Mouse (Mus musculus): ENCODE measurements around the gene Acat3. TPM values are rescaled to one million over a fixed set of nuclear protein-coding genes. Genes with fewer than 3 reads are reported as not detected.
"Not testable (repeated sequence)": the region's sequence is repeated elsewhere in the genome, so short reads cannot be mapped to it uniquely, and the experiment has no call there.

The Acat3 gene
- total RNA-seq, 4 experiments from 2014 or later = 0.99 to 2.2 (median 1.4) TPM

GRCm38 (mm10) chr17:12916588-12917380 lies 23.6 kb downstream of the Acat3 start:
- no peak for DNase-seq

DNA sequence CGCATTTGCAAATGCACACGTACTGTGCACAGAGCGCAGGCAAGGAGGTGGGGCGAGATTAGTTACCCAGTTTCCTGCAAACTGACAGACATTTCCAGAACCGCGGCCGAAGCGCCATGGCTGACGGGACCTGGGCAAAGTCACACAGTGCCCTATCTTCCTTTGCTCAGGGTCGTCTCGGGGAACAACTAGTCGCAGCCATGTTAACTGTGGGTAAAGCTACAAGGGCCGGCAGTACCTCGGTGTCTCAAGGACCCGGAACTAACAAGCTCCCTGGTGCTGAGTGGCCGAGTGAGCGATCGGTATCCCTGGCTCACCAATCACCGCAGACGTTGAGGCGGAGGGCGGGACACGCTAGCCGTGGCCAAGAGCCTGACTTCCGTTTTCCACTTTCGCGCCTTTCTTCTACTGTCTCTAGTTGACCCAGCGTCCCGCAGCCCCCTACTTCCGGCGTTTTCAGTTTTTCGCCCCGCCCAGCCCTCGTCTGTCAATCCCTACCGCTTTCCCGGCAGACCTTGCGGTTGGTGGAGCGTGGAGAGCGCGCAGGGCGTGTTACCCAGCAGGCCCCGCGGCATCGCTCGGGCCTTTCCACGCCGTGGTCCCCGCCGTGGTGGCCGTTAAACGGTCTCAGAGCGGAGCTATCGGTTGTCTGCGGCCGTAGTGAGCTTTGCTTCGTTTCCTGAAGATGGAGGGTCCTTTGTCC lies 24.4 kb downstream of the Acat3 start, which contains the start of gene Mrpl18:
Mrpl18 (minus strand) TSS at position 465 of the 703 bp plus-strand sequence.
- peak; percentile 99 for DNase-seq

DNA sequence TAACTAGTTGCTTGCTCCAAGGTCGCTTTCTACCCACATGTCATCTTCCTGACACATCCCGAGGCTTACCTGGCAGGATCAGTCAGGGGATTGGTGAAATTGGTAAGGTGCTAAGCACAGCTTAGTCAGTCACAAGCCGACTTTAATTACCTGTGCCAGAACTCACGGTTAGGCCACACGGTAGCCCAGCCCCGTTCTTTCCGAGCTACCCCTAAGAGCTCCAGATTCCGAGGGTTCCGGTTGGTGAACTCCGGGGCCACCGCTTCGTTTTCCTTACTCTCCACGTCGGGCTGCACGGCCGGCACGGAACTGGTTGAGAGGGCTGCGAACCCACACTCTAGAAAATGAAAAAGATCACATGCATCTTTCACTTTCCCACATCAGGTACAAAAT lies 24.9 kb downstream of the Acat3 start, which contains the start of gene Tcp1:
Tcp1 (plus strand) TSS at position 214 of the 393 bp plus-strand sequence.
- DNase-seq = no peak

DNA sequence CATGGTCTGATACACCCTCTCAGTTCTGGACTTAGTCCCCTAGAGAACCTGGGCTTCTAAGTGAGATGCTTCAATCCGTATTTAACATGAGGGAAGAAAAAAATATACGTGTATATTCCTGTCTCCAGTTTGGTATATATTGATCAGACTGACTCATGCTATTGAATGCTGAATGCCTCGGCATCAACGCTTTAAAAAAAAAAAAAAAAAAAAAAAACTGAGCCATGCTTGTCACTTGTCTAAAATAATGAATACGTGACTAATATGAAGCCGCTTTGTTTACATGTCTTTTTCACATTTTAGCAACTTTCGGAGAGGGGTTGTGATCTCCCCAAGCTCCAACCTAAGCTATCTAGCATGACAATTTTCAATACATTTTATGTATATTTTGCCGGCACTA lies 30.0 kb downstream of the Acat3 start:
- no peak for DNase-seq

DNA sequence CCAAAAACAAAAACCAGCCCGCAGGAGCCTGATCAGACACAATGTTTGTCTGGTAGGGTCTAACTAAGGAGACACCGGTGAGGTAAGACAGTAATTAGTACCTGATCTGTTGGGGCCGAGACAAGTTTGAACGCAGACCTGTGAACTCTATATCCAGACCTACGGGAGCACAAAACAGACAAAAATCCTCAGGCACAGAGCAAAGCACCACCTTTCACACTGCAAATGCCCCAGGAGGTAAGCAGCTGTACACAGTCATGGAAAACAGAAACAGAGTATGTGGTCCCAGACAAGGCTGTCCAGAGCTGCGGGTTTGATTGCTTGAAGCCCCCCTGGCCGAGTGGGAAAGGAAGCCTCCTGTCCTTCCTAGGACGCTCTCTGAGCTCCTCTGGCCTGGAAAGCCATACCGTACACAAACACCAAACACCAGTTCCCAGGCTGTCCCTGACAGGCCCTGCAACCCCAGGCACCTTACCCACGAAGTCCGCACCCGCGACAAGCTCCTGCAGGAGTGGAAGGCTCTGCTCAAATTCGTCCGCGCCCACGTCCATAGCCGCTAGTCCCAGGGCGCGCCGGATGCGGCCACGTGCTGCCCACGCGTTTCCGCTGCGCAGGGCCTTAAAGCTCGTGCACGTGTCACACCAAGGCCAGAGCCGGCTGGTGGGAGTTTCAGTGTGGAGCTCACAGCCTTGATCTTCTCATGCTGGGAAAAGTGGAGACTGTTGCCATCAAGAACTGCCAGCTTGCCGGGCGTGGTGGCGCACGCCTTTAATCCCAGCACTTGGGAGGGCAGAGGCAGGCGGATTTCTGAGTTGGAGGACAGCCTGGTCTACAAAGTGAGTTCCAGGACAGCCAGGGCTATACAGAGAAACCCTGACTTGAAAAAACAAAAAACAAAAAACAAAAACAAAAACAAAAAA lies 30.8 kb downstream of the Acat3 start, which contains the start of gene Pnldc1:
Pnldc1 (minus strand) TSS at position 870 of the 920 bp plus-strand sequence.
- no peak for DNase-seq

GRCm38 (mm10) chr17:12906436-12906835 lies 34.0 kb downstream of the Acat3 start:
- no peak for DNase-seq

- DNase-seq = no peak
Measured at GRCm38 (mm10) chr17:12905810-12906209, 34.6 kb downstream of the Acat3 start.

DNA sequence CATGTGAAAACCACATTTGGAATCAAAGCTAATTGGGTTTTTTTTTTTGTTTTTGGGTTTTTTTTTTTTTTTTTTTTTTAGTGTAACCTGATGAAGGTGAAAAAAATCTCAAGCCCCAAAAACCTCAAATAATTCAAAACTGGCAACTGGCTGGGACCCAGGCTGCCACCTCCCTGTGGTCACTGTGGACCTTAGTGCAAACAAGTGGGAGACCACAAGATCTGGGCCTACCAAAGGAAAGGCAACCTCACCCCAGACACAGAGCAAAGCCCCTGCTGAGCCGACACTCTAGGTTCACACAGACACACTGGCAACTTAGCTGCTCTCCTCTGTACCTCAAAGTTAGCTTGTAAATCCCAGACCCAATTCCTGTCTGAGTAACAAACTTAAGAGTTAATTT lies 36.1 kb downstream of the Acat3 start:
- no peak for DNase-seq

- no peak for DNase-seq
Measured at GRCm38 (mm10) chr17:12903372-12904333, 36.7 kb downstream of the Acat3 start.

- DNase-seq = no peak
Measured at GRCm38 (mm10) chr17:12902291-12902690, 38.1 kb downstream of the Acat3 start.

DNA sequence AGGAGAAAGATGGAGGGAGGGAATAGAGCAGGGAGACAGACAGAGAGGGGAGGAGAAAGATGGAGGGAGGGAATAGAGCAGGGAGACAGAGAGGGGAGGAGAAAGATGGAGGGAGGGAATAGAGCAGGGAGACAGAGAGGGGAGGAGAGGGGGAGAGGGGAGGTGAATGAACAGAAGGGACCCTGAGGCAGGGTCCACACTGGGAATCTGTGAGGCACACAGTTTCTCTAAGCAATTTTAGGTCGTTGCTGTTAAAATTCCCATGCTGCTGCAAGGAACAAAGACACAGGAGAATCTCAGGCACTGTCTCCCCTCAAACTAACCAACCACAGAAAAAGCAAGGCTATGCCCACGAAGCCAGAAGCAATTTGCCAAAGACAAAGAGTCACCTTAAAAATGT lies 41.8 kb downstream of the Acat3 start:
- not testable (repeated sequence) for DNase-seq

GRCm38 (mm10) chr17:12897674-12898073 lies 42.7 kb downstream of the Acat3 start:
- DNase-seq = no peak

DNA sequence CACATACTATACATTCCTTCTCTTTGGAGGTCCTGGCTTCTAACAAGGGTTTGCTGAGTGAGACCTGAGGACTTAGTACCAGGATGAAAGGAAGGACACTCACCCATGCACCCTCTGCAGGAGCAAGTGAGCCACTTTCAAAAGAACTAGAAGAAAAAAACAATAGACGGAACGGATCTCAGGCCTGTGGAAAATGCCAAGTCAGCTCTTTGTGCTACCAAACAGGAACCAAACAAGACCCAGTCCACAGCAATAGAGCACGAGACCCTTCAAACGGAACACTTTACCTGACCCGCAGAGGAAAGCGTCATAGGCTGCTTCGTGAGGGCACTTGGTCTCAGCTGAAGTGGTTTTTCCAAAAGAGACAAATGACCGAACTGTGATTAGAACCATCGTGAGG lies 48.4 kb downstream of the Acat3 start:
- no peak for DNase-seq

DNA sequence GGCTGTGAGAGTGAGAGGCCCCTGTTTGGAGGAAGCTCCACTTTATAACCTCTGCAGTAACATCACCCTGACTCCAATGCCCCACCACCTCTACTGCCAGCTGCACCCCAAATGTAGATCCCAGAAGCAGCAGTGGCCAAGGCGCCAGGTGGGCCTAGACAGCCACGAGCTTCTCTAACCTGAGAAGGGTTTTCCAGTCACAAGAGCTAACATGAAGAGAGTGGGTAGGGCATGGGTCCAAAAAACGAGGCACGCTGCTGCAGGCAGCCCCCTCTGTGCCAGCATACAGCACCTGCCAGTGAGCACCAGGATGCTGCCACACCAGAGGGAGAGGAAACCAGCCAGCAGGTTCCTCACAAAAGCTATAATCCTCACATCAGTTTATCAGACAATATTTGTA lies 49.3 kb downstream of the Acat3 start:
- DNase-seq = no peak

- no peak for DNase-seq
Measured at GRCm38 (mm10) chr17:12887021-12887775, 53.2 kb downstream of the Acat3 start.

- no peak for DNase-seq
Measured at GRCm38 (mm10) chr17:12886620-12887019, 53.8 kb downstream of the Acat3 start.

DNA sequence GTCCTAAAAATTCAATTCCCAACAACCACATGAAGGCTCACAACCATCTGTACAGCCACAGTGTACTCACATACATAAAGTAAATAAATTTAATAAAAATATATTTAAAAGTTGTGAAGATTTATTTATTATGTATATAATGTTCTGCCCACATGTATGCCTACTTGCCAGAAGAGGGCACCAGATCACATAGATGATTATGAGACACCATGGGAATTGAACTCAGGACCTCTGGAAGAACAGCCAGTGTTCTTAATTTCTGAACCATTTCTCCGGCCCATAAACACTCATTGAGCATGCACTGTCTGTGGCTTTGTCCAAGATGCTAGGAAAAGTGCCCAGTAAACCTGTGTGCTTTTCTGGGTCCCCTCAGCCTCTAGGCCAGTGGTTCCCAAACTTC lies 59.2 kb downstream of the Acat3 start:
- DNase-seq = no peak

DNA sequence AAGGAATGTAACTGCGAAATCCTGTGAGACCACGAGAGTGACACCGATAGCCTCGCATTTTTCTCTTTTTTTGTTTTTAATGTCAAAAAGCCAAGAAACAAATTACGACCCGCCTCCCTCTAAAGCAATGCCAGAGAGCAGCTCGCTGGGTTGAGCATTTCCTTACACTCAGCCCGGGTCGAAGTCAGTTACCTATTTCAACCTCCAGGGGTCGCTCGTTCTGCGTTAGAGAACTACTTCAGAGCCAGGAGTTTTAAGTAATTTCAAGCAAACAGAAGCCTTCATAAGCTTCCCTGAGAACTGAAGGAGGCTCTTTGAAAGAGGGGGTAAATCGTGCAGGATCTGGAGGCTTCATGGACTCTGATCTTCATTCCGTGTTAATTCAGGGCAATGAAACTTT lies 60.2 kb downstream of the Acat3 start:
- DNase-seq = peak; percentile 59

- no peak for DNase-seq
Measured at GRCm38 (mm10) chr17:12875734-12876133, 64.7 kb downstream of the Acat3 start, which contains the start of gene Mrgprh. TSS of gene Mrgprh (plus strand) at chr17:12876034.

All from adrenal gland, adult 8-10 months (tissue).